Mouse (Mus musculus): ENCODE measurements around the gene Sertad2.

Sertad2 gene

DNA sequence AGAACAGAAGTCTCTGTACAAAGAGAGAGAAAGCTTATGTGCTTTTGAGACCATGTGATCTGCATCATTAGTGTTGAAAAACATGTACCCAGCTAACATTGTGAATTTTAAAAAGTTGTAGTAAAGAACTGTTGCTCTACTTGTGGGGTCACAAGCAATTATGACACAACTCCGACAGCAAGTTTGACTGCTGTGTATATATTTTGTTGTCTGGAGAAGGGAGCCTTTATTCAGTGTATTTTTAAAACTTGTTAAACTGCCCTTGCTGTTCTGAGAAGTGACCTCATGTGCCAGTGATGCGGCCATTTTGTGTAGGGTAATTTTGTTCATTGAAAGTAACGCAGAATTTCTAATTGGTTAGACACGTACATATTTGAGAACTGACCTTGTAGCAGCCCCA, 61.1 kb downstream of the Sertad2 start:
- DNase-seq = no peak

DNA sequence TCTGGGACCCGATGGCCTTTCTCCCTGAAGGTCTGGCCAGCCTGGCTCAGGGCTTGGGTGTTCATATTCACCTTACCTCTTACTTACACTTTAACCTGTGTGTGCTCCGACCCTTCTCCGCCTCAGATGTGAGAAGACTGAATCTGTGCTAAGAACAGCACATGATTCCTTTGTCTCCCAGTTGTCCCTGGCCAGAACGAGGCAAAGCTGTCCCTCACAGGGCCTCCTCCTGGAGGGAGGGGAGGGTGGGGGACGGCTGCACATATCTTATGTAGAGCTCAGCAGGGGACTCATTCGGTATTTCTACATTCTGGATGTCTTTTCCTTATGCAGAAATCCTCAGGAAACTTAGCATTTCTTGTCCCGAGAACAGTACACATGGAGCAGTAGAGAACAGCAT, 62.6 kb downstream of the Sertad2 start:
- no peak for DNase-seq

DNA sequence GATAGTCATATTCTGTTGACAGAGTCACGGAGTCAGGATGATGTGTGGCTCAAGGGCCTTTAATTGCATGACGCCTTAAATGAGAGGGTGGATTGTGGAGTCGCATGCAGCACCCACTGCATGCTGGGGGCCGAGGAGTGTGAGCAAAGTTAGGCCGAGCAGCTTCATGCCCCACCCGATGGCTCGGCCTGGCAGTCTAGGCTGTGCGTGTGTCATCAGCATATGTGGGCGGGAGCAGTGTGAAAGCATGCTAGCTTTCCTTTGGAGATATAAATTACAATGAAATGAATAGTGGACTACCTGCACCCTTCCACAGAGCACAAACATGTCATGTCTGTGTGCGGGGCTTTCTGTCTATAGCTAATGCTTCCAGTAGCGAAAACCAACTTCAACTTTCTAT, 65.4 kb downstream of the Sertad2 start:
- no peak for DNase-seq

DNA sequence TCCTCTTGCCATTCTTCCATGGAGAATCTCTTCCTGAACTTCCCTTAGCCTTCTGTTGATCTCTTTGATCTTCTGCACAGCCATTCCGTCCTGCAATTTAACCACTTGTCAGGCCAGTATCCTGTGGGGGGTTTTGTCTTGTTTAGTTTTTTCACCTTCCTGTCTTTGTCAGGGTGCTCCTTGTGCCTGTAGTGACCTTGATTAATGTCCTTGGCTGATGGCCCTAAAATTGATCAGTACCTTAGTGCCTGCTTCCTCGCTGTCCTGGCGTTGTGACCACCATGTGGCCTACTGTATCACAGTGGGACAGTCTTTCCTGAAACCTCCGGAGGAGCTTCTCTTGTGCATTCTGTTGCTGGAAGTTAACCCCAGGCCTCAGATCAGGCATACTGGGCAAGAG, 70.2 kb downstream of the Sertad2 start:
- no peak for DNase-seq

DNA sequence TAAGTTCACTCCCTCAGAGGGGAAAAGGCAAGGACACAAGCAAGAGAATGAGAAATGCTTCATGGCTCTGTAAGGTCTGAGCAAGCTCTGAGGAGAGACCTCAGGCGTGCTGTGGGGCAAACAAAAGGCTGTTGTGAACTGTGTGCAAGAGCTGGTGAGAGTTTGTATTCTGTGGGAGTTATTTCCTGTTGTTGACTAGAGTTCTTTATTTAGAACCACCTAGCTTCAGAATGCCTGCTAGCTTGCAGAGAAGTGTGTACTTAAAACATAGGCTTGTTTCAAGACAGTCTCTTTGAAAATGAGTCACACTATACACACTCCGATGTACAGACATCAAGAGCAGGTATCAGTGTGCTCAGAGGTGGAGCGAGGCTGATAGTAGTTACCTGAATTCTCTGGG, 73.0 kb downstream of the Sertad2 start:
- peak; percentile 42 for DNase-seq

DNA sequence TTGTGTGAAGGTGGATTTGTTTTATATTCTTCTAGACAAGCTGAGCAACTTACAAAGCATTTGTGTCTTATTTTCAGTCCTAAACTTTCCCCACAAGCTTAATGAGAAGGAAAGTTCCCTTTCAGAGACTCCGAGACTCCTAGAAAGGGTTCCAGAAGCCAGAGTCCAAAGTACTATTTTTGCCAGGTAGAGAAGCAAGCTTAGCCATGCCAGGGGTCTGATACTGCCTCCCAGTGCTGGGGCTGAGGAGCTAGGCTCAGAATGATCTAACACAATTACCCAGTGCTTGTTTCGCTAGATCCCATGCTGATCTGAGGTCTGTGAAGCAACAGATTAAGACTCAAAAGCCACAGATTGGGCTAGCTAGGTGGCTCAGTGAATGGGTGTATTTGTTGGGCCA, 84.1 kb downstream of the Sertad2 start:
- no peak for DNase-seq

DNA sequence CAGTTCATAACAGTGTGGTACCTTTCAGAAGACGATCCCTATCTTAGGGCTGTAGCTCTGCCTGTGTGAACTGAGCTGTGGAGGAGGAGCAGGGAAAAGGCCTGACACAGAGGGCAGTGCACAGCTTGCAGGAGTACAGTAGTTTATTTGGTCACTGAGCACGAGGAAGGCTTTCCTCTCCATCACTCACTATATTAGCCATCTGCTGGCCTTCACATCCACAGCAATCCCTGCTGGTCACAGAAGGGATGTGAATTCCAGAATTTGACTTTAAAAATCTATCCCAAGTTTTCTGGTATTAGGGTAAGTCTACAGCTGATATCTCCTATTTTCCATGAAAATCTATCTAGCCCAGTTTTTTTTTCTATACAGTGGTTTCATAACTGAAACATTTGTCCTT, 85.2 kb downstream of the Sertad2 start:
- no peak for DNase-seq

DNA sequence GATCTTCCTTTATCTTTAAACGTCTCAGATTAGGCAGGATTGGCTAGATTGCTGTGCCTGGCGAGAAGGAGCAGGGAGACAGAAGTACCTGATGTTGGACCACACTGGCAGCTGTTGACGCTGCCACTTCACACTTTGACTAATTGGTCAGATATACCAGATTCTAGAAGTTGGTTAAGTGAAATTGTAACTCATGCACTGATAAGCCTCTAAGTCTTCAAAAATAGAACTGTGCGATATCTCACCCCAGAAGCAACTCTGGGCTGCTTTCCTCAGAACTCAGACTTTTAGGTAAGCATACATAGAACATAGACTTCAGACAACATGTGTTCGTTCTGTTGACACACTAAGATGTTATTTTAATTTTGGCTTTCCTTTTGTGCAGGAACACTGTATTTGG, 86.6 kb downstream of the Sertad2 start:
- no peak for DNase-seq

DNA sequence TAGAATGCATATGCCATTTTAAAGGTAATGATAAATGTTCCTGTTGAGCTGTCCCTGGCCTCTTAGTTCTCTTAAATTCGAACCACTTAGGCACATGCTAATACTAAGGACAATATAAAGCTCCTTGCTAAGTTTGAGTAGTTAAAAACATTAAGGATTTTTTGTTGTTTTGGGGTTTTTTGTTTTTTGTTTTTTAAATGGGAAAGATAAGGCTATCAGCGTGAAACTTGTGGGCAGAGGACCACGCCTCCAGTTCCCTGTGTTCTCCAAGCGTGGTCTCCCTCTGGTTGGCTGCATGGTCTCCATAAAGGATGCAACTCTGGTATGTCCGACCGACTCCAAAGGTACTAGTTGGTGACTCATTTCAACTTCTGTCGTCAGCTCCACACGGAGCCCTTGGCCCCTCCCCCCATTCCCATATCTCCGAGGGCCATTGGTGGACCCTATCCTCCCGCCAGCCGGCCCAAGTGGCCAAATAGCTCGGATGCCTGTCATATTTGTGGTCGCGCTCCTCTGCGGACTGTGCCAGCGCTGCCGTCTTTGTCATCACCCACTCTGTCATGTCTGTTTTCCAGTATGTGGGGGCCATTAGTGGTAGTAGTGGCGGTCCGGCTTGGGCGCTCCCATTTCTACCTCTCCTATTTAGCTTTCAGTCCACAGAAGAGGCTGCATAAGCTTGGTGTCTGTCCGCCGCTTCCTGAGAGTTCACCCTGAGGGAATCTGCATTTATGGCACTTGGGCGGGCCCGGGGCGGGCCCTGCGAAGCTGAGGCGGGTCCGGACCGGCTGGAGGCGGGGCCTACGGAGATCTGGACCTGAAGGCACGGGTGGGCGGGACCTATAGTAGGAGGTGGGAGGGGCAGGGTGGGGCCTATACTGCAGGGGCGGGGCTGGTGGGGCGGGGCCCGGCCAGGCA, 88.2 kb downstream of the Sertad2 start:
- DNase-seq = peak; percentile 99

DNA sequence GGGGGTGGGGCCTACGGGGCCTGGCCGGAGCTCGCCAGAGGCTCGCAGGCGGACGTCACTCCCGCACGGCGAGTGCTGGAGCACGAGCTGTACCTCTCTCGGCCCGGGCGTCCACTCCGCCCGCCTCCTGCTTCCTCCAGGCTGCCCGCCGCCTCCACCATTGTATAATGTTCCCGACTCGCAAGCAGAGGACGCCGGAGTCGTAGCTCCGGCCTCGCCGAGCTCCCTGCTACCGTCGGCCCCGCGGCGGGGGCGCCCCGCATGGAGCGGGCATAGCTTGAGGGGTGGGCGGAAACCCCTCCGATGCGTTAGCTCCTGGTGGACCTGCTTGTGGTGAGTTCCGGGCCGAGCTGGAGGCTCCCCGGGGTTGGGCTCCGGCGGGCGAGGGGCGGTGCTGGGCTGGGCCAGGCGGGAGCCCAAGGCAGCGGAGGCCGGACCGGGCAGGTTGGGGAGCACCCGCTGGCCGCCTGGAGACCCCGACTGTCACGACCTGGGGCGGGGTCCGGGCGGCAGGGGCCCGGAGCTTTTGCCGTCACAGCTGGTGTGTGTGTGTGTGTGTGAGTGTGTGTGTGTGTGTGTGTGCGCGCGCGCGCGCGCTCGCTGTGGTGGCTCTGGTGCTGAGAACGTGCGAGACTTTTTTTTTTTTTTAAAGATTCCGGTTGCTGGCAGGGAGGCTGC, 89.0 kb downstream of the Sertad2 start:
- peak; percentile 80 for DNase-seq

DNA sequence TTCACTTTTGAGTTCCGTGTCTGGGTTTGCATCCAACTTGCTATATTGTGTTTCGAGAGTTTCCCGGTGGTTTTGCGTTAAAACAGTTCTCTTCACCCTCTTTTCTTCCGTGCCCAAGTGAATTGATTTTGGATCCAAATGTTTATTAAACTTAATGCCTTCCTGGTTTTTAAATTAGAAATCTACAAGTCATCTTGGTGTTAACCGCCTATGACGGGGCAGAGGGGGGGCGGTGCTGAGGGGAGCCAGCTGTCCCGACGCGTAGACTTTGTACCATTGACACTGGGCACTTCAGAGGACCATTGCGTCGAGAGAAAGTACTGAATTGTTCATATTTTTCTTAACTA, 89.5 kb downstream of the Sertad2 start:
- DNase-seq = peak; percentile 80

DNA sequence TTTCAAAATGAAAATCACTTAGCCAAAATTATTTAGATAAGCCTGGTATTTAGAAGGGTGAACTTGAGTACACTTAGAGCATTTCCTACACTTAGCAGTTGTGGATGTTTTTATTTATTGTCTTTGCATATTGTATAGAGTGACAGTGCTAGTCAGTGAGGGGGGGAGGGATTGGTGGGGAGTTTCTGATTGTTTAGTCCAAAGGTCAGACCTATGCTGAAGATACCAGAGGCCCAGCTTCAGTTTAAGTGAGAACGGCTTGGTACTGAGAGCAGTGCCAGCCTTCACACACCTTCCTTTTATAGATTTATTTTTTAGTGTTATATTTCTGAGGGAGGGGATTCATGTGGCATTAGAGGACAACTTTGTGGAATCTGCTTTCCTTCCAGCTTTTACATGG, 91.5 kb downstream of the Sertad2 start:
- no peak for DNase-seq

DNA sequence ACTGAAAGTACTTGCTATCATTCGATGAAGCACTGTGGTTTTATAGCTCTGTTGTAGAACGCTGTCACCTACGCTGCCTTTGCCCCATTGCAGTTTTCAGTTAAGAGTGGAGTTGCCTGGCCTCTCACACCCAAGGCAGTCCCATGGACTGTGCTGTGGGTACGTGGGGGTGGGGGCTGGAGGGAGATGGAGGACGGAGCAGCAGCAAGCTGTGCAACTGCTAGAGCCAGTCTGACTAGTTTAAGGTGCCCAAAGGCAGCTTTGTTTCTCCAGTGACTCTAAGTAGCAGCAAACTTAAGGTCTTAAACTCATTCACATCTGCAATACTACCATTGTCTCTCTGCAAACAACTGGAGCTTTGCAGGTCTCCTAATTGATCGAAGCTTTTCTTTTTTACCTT, 92.6 kb downstream of the Sertad2 start:
- DNase-seq = peak; percentile 32

DNA sequence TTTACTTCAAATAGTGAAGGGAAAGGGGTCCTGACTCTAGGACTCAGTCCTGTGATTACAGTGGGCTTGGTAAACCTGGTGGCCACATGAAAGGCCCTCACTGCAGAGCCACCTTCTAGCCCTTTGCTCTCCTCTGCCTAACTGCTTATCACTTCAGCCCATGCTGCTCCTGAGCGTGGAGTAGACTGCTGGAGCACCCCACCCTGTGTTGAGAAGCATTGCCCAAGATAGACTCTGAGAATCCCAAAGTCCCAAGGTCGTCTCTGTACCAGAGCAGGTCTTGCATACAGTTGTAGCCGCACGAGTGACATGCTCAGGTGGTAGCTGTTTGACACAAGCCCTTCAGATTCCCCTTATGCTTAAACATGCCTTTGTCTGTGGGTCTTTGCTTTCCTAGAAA, 93.1 kb downstream of the Sertad2 start:
- DNase-seq = no peak

DNA sequence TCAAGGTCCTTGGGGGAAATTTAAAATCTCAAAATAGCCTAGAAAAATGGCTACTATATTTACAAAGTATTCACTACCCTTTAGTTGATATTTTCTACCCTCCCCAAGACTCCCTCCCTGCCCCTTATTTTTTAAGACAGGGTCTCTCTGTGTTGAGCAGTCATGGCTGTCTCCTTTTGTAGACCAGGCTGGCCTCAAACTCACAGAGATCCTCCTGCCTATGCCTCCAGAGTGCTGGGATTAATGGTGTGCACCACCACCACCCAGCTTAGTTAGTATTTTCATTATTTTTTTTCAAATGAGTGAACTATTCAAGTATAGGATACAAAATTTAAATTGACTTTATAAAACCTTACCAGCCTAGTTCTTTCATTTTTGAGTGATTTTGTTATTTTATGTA, 94.0 kb downstream of the Sertad2 start:
- DNase-seq = no peak

DNA sequence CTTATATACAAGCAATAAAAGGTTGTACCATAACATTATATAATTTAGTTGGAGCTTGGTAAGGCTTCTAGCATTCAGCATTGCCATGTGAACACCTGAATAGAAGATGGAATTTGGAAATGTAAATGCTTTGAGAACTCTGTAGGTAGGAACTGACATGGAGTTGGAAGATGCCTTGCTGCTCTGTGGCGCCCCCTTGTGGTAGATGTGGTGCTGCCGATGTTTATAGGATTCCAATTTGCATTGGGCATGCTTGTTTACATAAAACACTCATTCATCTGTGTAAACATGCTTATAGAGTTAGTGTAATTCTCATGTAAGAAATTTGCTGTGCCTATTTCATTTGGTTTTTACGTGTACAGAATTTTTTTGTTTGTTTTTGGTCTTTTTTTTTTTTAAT, 95.8 kb downstream of the Sertad2 start:
- DNase-seq = peak; percentile 94

DNA sequence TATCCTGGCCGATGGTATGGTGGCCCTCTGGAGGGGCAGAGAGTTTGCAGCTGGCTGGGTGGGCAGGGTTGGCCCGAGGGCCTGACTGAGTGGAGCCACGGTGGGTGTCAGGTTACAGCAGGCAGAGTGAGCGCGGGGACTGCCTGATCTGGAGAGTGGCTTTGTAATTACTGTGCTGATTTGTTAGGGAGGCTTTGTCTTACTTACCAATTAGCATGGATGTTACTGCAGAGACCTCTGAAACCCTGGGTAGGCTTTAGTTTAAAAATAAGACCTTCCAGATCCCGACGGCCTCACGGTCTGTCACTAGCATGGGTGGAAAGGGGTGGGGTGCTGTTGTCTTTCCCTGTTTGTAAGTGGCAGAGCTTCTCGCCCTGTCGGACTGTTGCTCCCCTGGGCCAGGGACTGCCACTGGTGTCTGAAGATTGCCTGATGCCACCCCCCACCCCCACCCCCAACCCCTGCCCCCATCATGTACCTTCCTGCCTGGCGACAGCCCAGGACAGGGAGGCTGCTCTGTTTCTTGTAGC, 96.9 kb downstream of the Sertad2 start:
- peak; percentile 43 for DNase-seq

DNA sequence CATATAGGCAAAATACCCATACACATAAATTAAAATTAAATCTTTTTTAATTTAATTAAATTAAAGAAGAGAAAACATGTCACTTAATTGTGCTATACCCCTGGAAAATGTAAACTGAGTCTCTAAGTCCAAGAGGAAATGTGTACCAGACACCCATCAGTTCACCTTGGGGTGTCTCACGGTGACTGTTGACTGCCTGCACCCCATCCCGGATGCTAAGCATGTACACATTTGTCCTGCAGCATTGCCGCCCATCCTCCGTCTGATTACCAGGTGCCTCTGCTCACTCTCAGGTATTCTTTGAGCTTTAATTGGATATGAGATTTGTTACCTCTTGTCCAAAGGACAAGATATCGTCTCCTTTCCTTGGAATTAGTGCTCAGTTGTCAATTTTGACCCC, 99.3 kb downstream of the Sertad2 start:
- DNase-seq = no peak

DNA sequence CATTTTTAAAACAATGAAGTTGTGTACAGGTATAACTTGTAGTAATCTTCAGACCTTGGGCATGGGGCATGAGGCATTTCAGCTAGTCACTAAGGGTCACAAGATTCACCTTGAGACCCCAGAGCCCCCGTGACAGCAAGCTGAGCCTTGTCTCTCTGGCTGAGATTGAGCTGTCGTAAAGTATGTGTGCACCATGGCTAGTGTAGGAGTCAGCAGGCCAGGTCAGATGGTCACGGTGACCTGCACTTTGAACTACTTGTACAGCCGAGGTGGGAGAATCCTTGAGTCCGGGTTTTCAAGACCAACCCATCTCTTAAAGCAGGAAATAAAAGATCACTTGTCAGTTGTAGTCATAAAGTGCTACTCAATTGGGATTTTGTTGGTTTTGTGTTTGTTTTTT, 100.1 kb downstream of the Sertad2 start:
- DNase-seq = no peak

DNA sequence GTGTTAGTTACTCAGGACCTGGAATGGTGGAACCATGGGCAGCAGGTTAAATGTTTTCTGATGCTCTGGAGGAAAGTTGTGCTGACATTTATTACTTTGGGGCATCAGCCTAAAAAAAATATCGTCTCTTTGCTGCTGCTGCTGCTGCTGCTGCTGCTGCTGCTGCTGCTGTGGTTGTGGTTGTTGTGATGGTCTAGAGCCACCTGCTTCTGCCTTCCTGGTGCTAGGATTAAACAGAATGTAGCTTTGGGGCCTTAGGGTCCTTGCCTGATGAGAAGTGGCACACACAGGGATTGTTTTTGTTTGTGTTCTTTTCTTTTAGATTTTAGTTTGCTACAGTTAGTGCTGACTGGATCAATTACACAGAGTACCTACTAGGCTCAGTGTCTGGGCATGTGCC, 101.1 kb downstream of the Sertad2 start:
- DNase-seq = no peak

DNA sequence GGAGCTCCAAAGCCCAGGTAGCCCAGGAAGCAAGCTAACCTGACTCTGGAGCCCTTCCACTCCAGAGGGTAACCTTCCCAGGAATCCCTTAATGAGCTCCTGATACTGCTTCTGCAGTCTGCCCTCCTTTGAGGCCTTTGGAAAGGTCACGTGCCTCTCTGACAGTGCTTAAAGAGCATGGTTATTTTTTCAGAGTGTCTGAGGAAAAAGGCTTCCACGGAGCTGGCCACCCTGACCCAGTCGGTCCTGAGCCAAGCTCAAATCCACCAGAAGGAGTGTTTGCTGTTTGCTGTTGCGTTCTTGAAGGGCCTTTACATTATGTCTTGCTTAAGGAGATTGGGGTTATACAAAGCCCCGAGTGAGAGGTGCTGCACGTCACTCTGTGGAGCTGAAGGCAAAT, 101.8 kb downstream of the Sertad2 start:
- no peak for DNase-seq

DNA sequence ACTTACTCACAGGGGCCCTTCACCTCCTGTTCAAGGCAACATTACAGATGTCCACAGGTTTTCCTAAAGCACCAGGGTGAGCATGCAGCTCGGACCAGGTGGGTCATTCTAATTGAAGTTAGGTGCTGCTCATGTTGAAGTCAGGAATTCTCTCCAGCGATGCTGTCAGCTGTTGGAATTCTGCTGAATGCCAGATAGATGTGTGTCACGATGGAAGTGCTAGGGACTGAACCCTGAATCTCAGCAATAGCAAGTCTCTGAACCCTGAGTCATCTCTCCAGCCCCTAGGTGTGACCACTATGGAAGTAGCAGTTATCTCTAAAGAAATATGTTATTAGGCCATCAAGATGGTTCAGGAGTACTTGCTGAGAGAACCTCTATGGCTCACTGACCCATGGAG, 102.5 kb downstream of the Sertad2 start:
- DNase-seq = no peak

DNA sequence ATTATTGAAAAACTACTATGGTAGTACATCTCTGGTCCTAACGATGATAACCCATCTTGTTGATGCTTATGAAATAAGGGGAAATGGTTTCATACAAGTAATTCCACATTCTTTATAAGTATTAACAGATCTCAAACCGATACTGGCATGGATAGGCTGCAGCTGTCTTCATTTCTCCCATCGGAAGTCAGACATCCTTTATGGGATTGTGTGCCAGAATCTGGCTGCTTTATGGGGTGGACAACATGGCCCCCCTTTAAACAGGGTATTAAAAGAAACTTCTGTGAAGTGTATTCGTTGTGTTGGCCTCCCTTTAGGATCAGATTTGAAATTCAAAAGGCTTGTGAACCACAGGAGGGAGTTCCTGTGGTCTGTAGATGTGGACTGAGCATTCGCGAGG, 103.1 kb downstream of the Sertad2 start:
- DNase-seq = no peak

DNA sequence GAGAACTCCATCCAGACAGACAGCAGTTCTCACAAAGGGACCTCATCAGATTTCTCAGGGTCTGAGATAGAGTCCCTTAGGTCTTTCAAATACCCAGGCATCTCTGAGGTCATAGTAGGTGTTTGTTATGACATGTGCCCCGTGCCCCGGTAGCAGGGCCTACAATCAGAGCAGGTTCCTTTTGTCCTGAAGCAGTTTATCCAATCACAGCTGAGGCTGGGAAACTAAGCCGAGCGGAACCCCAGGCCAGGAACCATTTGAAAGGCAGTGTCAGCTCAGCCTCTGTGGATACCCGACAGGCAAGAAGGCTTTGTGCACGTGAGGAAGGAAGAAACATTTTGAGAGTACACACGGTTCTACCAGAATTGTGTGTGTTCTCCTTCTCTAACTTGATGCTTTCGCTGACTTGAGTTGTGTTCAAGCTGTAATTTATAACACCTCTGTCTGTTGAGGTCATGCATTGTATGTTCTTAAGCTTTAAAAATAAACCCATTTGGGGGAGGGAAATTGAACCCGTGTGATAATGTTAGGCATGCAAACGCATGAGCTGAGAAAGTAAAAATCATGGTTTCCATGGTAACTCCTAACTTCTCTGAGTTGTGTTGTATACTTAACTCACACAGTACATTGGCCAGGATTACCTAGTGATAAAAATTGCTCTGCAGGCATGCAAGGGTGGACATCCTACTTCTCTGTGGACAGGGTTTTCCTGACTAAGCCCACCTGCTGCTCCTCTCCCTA, 104.1 kb downstream of the Sertad2 start:
- no peak for DNase-seq

Data from lung, postnatal 36 days (tissue).